Mouse (Mus musculus) small intestine, adult 2 months (tissue): ENCODE results near the gene Slc7a5. TPM values are rescaled to one million over a fixed set of nuclear protein-coding genes. Genes with fewer than 3 reads are reported as not detected.

Experiments used
- H3K27ac ChIP-seq: fragments of 200-500 bp; 2 replicates; pipeline ENCODE4 v1.5.1; 2012; ENCODE audit warnings: low read depth, low read length, control low read depth, inconsistent platforms; ENCODE audit not compliant: insufficient read depth
- H3K27me3 ChIP-seq: fragments of 200-500 bp; 2 replicates; pipeline ENCODE4 v1.6.1; 2012; ENCODE audit warnings: mild to moderate bottlenecking, moderate library complexity, low read length, inconsistent platforms; ENCODE audit not compliant: control insufficient read depth, insufficient read depth
- H3K36me3 ChIP-seq: fragments of 200-500 bp; 2 replicates; pipeline ENCODE4 v1.6.1; 2012; ENCODE audit warnings: mild to moderate bottlenecking, low read length, control low read depth, inconsistent platforms; ENCODE audit not compliant: control insufficient read depth, insufficient read depth
- H3K4me1 ChIP-seq: fragments of 200-500 bp; 2 replicates; pipeline ENCODE4 v1.6.1; 2012; ENCODE audit warnings: low read length, inconsistent platforms, mixed read lengths; ENCODE audit not compliant: control insufficient read depth, insufficient read depth, insufficient read length
- H3K4me3 ChIP-seq: fragments of 200-500 bp; 2 replicates; pipeline ENCODE4 v1.5.1; 2012; ENCODE audit warnings: low read depth, mild to moderate bottlenecking, control low read depth, inconsistent platforms, low read length, moderate library complexity
- CTCF ChIP-seq: fragments of 200-500 bp; IDR thresholded peaks from 2 replicates; pipeline ENCODE4 v1.5.1; 2012; ENCODE audit warnings: low read depth, mild to moderate bottlenecking, control low read depth, inconsistent platforms, low read length, moderate library complexity, mixed read lengths; ENCODE audit not compliant: insufficient replicate concordance, insufficient read length; ENCODE audit errors: extremely low read depth
- POLR2A ChIP-seq: fragments of 200-500 bp; IDR thresholded peaks from 2 replicates; pipeline ENCODE4 v1.6.1; 2012; ENCODE audit warnings: low read depth, mild to moderate bottlenecking, control low read depth, inconsistent platforms, low read length, moderate library complexity
- WGBS: fragments of 180-500 bp; shearing (Covaris S2); methylation state at CpG from one replicate; pipeline ENCODE4 v1.1.7; 2018; 5-methylcytosine and 5-hydroxymethylcytosine counted together
- polyA plus RNA-seq: library from polyadenylated mRNA; depleted of rRNA; stranded (reverse); fragments of >200 nt; gene quantifications from 2 replicates; pipeline ENCODE4 v1.2.3, GENCODE M21; 2012

The Slc7a5 gene
- polyA plus RNA-seq, 1 experiment = 11.5 TPM

GRCm38 (mm10) chr8:121850018-121850417 is 57.5 kb downstream of the Slc7a5 start:
- H3K4me1 ChIP-seq = no peaks in the 10 kb centered on the region
- TF ChIP-seq POLR2A (no peak), CTCF (peak; percentile 93)
- H3K27me3 ChIP-seq = no peaks in the 10 kb centered on the region
- no peak overlapping the region for H3K27ac ChIP-seq
- 11% methylated on average over 6 of the region's 6 CpGs for whole genome bisulfite sequencing
- H3K36me3 ChIP-seq = no peaks in the 10 kb centered on the region
- no peak overlapping the region for H3K4me3 ChIP-seq

DNA sequence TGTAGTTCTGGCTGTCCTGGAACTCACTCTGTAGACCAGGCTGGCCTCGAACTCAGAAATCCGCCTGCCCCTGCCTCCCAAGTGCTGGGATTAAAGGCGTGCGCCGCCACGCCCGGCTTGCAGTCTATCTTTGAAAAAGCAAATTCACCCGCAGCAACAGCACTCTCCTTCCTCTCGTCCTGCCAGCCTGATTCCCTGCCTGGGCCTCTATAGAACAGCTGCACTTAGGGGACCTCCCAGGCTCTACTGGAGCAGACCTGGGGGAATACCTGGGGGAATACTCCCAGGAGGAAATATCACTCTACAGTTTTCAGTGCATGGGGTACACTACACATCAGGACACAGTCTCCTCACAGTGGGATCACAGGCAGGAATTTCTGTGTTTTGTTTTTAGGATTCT is 58.2 kb downstream of the Slc7a5 start:
- no peak overlapping the region for H3K27ac ChIP-seq
- 51% methylated on average over 9 of the region's 9 CpGs for WGBS
- TF ChIP-seq CTCF (no peak), POLR2A (no peak)
- H3K4me1 ChIP-seq = no peaks in the 10 kb centered on the region
- no peak overlapping the region for H3K4me3 ChIP-seq
- no peaks in the 10 kb centered on the region for H3K27me3 ChIP-seq
- no peaks in the 10 kb centered on the region for H3K36me3 ChIP-seq

GRCm38 (mm10) chr8:121848495-121848894 is 59.0 kb downstream of the Slc7a5 start:
- no peak overlapping the region for H3K4me3 ChIP-seq
- TF ChIP-seq POLR2A = no peak
- no peak for TF ChIP-seq CTCF
- WGBS = 44% methylated on average over 10 of the region's 10 CpGs
- H3K4me1 ChIP-seq = no peaks in the 10 kb centered on the region
- H3K36me3 ChIP-seq = no peaks in the 10 kb centered on the region
- H3K27ac ChIP-seq = peak overlapping the region; percentile 26; the same call in 1 of the 2 replicates
- no peaks in the 10 kb centered on the region for H3K27me3 ChIP-seq

DNA sequence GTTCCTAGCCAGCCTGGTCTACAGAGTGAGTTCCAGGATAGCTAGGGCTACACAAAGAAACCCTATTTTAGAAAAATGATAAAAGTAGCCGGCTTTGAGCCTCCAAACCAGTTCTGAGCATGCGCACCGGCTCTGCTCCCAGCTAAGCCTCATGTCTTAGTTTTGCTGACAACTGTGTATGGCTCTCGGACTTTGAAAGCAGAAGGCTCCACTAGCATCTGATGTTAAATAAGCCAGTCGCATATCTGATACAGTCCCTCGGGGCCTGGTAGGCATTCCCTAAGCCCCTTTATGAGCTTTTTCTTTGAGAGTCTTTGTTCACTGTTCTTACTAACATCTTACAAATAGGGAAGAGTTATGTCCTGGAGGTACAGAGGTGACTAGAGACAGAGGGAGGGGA is 59.5 kb downstream of the Slc7a5 start:
- Histone ChIP-seq H3K27ac (peak overlapping the region; percentile 26; the same call in 1 of the 2 replicates), H3K4me3 (no peak overlapping the region), H3K27me3 (no peaks in the 10 kb centered on the region), H3K36me3 (no peaks in the 10 kb centered on the region), H3K4me1 (no peaks in the 10 kb centered on the region)
- TF ChIP-seq CTCF (no peak), POLR2A (no peak)
- 73% methylated on average over 6 of the region's 6 CpGs for WGBS

GRCm38 (mm10) chr8:121847261-121847822 is 60.2 kb downstream of the Slc7a5 start:
- TF ChIP-seq POLR2A (no peak), CTCF (no peak)
- no peaks in the 10 kb centered on the region for H3K4me1 ChIP-seq
- 41% methylated on average over 10 of the region's 10 CpGs for WGBS

GRCm38 (mm10) chr8:121846815-121847214 is 60.7 kb downstream of the Slc7a5 start:
- no peaks in the 10 kb centered on the region for H3K4me1 ChIP-seq
- no peak overlapping the region for H3K4me3 ChIP-seq
- no peaks in the 10 kb centered on the region for H3K36me3 ChIP-seq
- H3K27me3 ChIP-seq = no peaks in the 10 kb centered on the region
- no peak overlapping the region for H3K27ac ChIP-seq
- TF ChIP-seq POLR2A (no peak), CTCF (no peak)

More at GRCm38 (mm10) chr8:121847261-121847822, 60.2 kb downstream of the Slc7a5 start:
- no peak overlapping the region for H3K27ac ChIP-seq
- no peaks in the 10 kb centered on the region for H3K27me3 ChIP-seq
- H3K36me3 ChIP-seq = no peaks in the 10 kb centered on the region
- H3K4me3 ChIP-seq = no peak overlapping the region

DNA sequence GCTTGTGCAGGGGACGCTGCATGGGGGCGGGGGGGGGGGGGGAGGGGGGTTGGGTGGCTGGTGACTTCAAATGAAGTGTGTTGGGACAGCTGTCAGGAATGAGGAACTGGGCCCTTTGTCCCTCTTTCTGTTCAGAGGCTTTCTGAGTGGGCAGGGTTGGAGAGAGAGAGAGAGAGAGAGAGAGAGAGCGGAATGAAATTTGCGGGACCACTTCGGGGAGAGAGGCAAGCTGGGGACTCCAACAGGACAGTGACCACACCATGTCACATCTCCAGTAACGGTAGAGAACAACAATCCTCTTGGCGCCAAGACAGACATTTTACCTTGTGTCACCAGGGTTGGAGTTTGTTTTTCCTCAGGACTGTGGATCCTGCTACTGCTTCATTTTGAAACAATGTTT is 62.7 kb downstream of the Slc7a5 start:
- 54% methylated on average over 7 of the region's 7 CpGs for WGBS
- H3K36me3 ChIP-seq = no peaks in the 10 kb centered on the region
- TF ChIP-seq CTCF (no peak), POLR2A (no peak)
- no peak overlapping the region for H3K4me3 ChIP-seq
- no peaks in the 10 kb centered on the region for H3K4me1 ChIP-seq
- H3K27me3 ChIP-seq = no peaks in the 10 kb centered on the region
- no peak overlapping the region for H3K27ac ChIP-seq
